Mouse (Mus musculus) kidney, postnatal 0 days (tissue): ENCODE measurements around the gene Cfap61. TPM values are rescaled to one million over a fixed set of nuclear protein-coding genes. Genes with fewer than 3 reads are reported as not detected.
A peak's percentile ranks its signal among the peaks of the same experiment; 100 is the strongest.

ENCODE experiments used
- ATAC-seq: fragments of 200-750 bp; cut with Nextera tagmentation; replicated peaks from 2 replicates; pipeline ENCODE4 v1.8.0; 2017; ENCODE audit warnings: low read depth, moderate number of reproducible peaks, moderate TSS enrichment, moderate library complexity; ENCODE audit not compliant: low FRiP score
- DNase-seq: peaks from one replicate; pipeline ENCODE4 v3.0.0-alpha.2; 2016; ENCODE audit warnings: low spot score
- H3K27ac ChIP-seq: fragments of 300-500 bp; sonication (generic); 2 replicates; pipeline ENCODE4 v1.5.1; 2014; ENCODE audit warnings: mild to moderate bottlenecking
- H3K27me3 ChIP-seq: fragments of 300-500 bp; sonication (generic); 2 replicates; pipeline ENCODE4 v1.6.1; 2014; ENCODE audit warnings: low read length, mixed read lengths; ENCODE audit not compliant: insufficient read depth
- H3K36me3 ChIP-seq: fragments of 300-500 bp; sonication (generic); 2 replicates; pipeline ENCODE4 v1.6.1; 2014; ENCODE audit warnings: low read length, mixed read lengths; ENCODE audit not compliant: insufficient read depth
- H3K4me1 ChIP-seq: fragments of 300-500 bp; sonication (generic); replicated peaks from 2 replicates; pipeline ENCODE4 v1.6.1; 2014; ENCODE audit warnings: antibody characterized with exemption, low read length, mixed read lengths; ENCODE audit not compliant: insufficient read depth
- H3K4me2 ChIP-seq: fragments of 300-500 bp; sonication (generic); 2 replicates; pipeline ENCODE4 v1.6.1; 2014; ENCODE audit warnings: mild to moderate bottlenecking, low read length, moderate library complexity, mixed read lengths
- H3K4me3 ChIP-seq: fragments of 300-500 bp; sonication (generic); replicated peaks from 2 replicates; pipeline ENCODE4 v1.5.1; 2014; ENCODE audit warnings: low read depth, low read length
- H3K9ac ChIP-seq: fragments of 300-500 bp; sonication (generic); 2 replicates; pipeline ENCODE4 v1.6.1; 2014; ENCODE audit warnings: low read depth, low read length
- H3K9me3 ChIP-seq: fragments of 300-500 bp; sonication (generic); replicated peaks from 2 replicates; pipeline ENCODE4 v1.6.1; 2016; ENCODE audit warnings: low read length, inconsistent platforms, mixed read lengths
- CTCF ChIP-seq: IDR thresholded peaks from 2 replicates; pipeline ENCODE4 v1.5.1; 2016; ENCODE audit warnings: antibody characterized with exemption, low read depth, mild to moderate bottlenecking, moderate library complexity
- WGBS: fragments of 180-500 bp; shearing (Covaris S2); extraction: QIAGEN DNeasy Blood & Tissue Kit; methylation state at CpG from one replicate; pipeline ENCODE4 v1.1.7; 2014; 5-methylcytosine and 5-hydroxymethylcytosine counted together
- polyA plus RNA-seq: library from polyadenylated mRNA; unstranded; fragments of >200 nt; fragmentation: Nextera tagmentation; extraction: Ambion mirVana; gene quantifications from 2 replicates; pipeline ENCODE4 v1.2.1, GENCODE M21; 2015

Gene Cfap61
- polyA plus RNA-seq, 1 experiment from 2014 or later, result 0.32 TPM

DNA sequence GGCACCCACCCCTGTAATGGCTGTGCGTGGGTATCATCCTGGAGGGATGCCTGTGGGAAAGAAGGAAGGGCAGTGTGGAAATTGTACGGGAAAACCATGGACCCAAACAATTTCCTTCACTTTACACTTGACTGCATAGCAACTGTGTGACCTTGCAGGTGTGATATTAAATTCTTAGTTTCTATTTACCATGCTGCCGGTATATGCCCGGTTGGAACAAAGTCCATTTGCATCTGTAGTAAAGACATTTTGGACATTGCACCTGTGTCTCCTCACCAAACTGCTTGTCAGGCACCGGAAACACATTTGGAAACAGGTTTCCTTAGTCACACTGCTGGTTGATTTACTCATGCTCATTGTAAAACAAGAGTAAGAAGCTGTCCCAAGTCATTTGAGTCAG lies 109.1 kb downstream of the Cfap61 start:
- 76% methylated on average over 5 of the region's 5 CpGs for WGBS
- H3K27ac ChIP-seq, result no peak overlapping the region
- no peaks in the 10 kb centered on the region for H3K27me3 ChIP-seq
- H3K9me3 ChIP-seq, result no peaks in the 10 kb centered on the region
- no peak for DNase-seq
- no peak overlapping the region for H3K4me2 ChIP-seq
- no peaks in the 10 kb centered on the region for H3K36me3 ChIP-seq
- H3K9ac ChIP-seq, result no peak overlapping the region
- H3K4me1 ChIP-seq, result no peaks in the 10 kb centered on the region
- no peak overlapping the region for H3K4me3 ChIP-seq
- TF ChIP-seq CTCF, result no peak
- no peak for ATAC-seq

DNA sequence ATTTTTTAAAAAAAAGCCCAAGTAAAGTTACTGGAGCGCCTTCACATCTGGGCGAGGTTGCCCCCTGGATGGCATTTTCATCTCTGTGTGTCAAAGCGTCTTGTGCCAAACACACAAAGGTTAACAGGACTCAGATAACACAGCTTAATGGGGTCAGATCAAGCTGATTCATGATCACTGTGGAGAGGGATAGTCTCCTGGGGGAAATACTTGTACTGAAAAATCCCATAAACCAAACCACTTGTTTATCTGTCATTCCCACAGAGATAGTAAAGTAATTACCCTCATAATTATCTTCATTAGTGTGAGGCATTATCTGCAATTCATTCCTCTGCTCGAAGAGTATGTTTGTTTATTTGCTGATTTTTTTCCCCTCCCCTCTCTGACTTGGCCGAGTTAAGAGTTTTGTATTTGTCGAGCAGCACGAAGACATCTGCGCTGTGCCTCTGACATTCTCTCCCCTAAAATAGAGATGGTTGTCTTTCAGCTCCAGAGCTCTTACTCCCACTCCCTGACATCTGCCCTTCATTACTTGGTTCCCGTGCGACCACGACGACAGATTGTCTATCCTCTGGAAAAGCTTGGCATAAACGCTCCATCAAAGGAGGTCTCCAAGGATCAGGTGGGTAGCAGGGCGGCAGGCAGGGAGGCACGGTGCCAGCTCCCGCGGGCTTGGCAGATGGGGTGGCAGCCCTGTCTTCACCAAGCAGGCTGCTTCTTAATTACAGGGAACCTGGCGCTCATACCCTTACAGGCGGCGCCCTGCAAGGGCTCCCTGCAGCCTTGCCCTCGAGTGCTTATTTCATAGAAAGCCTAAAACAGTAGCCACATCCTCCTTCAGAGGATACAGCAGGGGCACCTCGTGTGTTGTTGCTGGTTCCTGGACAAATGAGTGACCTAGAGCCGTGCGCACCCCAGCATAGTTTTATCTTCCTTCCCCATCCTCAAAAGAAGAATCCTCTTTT lies 110.6 kb downstream of the Cfap61 start:
- DNase-seq (peak; percentile 37), ATAC-seq (no peak)

DNA sequence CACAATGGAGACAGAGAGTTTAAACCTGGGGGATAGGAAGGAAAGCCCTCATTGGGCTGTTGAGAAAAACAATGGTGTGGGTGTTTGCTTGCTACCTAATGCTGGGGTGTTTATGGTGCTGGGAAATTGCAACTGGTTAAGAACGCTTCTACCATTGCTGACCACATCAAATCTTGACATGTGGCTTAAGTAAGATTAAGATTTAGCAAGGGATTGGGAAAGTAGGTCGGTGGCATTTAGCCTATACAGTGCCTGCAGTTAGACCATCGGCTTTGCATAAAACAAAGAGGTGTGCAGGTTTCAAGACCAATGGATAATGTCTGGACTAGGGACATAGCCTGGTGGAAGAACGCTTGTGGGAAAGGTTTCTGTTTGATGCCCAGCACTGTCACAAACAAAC lies 113.1 kb downstream of the Cfap61 start:
- DNase-seq (no peak), ATAC-seq (no peak)
- Histone ChIP-seq H3K9ac (no peak overlapping the region), H3K4me1 (no peaks in the 10 kb centered on the region), H3K9me3 (no peaks in the 10 kb centered on the region), H3K27me3 (no peaks in the 10 kb centered on the region), H3K4me2 (no peak overlapping the region), H3K27ac (no peak overlapping the region), H3K36me3 (no peaks in the 10 kb centered on the region), H3K4me3 (no peak overlapping the region)
- 88% methylated on average over 4 of the region's 4 CpGs for WGBS
- TF ChIP-seq CTCF, result no peak

More for the DNA sequence above, 110.6 kb downstream of the Cfap61 start:
- H3K9me3 ChIP-seq, result no peaks in the 10 kb centered on the region
- H3K4me3 ChIP-seq, result no peak overlapping the region
- 22% methylated on average over 24 of the region's 24 CpGs for WGBS
- no peaks in the 10 kb centered on the region for H3K36me3 ChIP-seq
- peak overlapping the region; percentile 23; the same call in 1 of the 2 replicates for H3K4me2 ChIP-seq
- no peaks in the 10 kb centered on the region for H3K4me1 ChIP-seq
- H3K27me3 ChIP-seq, result no peaks in the 10 kb centered on the region
- TF ChIP-seq CTCF, result no peak
- no peak overlapping the region for H3K9ac ChIP-seq
- no peak overlapping the region for H3K27ac ChIP-seq

DNA sequence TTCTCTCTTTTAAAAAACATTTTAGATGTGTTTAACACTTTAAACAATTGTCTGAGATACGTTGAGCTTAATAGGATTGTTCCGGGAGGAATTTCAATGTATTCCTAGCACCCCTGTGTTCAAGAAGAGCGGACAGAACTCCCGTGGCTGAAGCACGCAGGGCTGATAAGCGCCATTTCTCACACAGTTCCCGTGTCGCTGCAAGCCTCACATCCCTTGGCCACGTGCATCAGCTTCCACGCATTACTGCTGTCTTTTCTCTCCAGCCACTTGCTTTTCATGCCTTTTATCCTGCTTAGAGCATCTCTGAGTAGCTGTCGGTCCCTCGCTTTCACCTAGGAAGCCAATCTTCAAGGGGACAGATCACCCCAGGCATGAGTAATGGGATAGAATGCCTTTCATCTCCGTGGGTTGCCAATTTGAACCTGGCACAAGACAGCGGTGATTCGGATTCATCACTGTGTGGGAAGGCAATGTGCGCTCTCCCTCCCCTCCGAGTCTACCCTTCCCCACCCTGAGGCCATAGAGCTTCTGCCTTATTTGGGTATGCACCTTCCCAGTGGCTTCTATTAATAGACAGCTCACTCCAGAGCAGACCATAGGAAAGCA lies 113.7 kb downstream of the Cfap61 start:
- Histone ChIP-seq H3K27me3 (no peaks in the 10 kb centered on the region), H3K4me2 (no peak overlapping the region), H3K9me3 (no peaks in the 10 kb centered on the region), H3K36me3 (no peaks in the 10 kb centered on the region), H3K4me1 (no peaks in the 10 kb centered on the region), H3K9ac (no peak overlapping the region), H3K27ac (no peak overlapping the region), H3K4me3 (no peak overlapping the region)
- 79% methylated on average over 17 of the region's 17 CpGs for WGBS
- no peak for DNase-seq
- no peak for TF ChIP-seq CTCF
- ATAC-seq, result no peak

DNA sequence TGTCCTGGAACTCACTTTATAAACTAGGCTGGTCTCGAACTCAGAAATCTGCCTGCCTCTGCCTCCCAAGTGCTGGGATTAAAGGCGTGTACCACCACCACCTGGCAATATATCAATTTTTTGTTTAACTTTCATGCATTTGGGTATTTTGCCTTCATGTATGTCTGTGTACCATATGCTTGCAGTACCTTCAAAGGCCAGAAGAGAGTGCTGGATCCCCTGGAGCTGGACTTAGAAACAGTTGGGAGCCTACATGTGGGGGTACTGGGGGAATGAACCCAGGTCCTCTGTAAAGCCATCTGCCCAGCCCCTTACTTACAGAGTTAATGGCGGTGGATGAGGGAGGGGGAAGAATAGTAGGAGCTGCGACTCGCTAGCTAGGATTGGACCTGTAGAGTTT lies 114.8 kb downstream of the Cfap61 start:
- H3K4me3 ChIP-seq, result no peak overlapping the region
- no peak for ATAC-seq
- WGBS, result 87% methylated on average over 5 of the region's 5 CpGs
- no peaks in the 10 kb centered on the region for H3K4me1 ChIP-seq
- no peak overlapping the region for H3K4me2 ChIP-seq
- TF ChIP-seq CTCF, result peak; percentile 32; the same call in 1 of the 2 replicates
- no peaks in the 10 kb centered on the region for H3K27me3 ChIP-seq
- no peaks in the 10 kb centered on the region for H3K36me3 ChIP-seq
- no peak overlapping the region for H3K27ac ChIP-seq
- no peak overlapping the region for H3K9ac ChIP-seq
- no peak for DNase-seq
- no peaks in the 10 kb centered on the region for H3K9me3 ChIP-seq

DNA sequence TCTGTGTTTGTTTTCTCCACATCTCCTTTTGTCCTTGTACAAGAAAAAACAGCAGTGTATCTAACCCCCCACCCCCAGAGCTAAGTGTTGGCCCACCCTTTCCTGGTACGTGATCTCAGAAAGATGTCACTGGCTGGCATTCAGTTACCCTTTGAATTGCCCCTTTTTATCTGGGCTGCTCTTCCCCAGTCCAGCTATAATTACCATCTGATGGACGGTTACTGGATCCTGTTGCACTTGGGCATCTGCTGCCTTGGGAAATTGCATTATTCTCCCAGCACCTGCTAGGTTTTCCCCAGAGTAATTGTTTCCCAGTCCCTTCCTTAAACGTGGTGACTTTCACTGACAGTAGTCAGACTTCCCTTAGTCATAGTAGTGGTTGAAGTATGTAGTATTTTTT lies 115.5 kb downstream of the Cfap61 start:
- DNase-seq (no peak), ATAC-seq (no peak)
- no peak overlapping the region for H3K4me3 ChIP-seq
- no peak overlapping the region for H3K9ac ChIP-seq
- no peak overlapping the region for H3K4me2 ChIP-seq
- H3K27ac ChIP-seq, result no peak overlapping the region
- H3K9me3 ChIP-seq, result no peaks in the 10 kb centered on the region
- no peaks in the 10 kb centered on the region for H3K36me3 ChIP-seq
- no peak for TF ChIP-seq CTCF
- WGBS, result 34% methylated on average over 3 of the region's 3 CpGs
- no peaks in the 10 kb centered on the region for H3K4me1 ChIP-seq
- H3K27me3 ChIP-seq, result no peaks in the 10 kb centered on the region
